Mouse (Mus musculus): ENCODE data around the gene Dcp1b.

GRCm38 (mm10) chr6:119191478-119191877, 16.4 kb downstream of the Dcp1b start:
- TF ChIP-seq POLR2A (IDR thresholded peaks at IDR 0.05; ENCODE audit: extremely low read depth, insufficient read depth, low read length) (no peak), CTCF (IDR thresholded peaks at IDR 0.05; ENCODE audit: low read depth, low read length) (no peak)
